Mouse (Mus musculus) lung, embryonic 15.5 days (tissue): ENCODE data around the gene Klk1b1. TPM values are rescaled to one million over a fixed set of nuclear protein-coding genes. Genes with fewer than 3 reads are reported as not detected.

Experiments used
- ATAC-seq: fragments of 200-750 bp; cut with Nextera tagmentation; 2 replicates; pipeline ENCODE4 v1.8.0; 2017; ENCODE audit warnings: moderate number of reproducible peaks, borderline replicate concordance; ENCODE audit not compliant: low FRiP score, low TSS enrichment; ENCODE audit errors: extremely low read depth
- H3K27ac ChIP-seq: fragments of 300-500 bp; sonication (generic); 2 replicates; pipeline ENCODE4 v1.5.1; 2015; ENCODE audit warnings: moderate library complexity, mild to moderate bottlenecking, inconsistent platforms
- H3K27me3 ChIP-seq: fragments of 300-500 bp; sonication (generic); 2 replicates; pipeline ENCODE4 v1.6.1; 2015; ENCODE audit warnings: inconsistent platforms
- H3K36me3 ChIP-seq: fragments of 300-500 bp; sonication (generic); 2 replicates; pipeline ENCODE4 v1.6.1; 2015; ENCODE audit warnings: inconsistent platforms
- H3K4me1 ChIP-seq: fragments of 300-500 bp; sonication (generic); 2 replicates; pipeline ENCODE4 v1.6.1; 2015; ENCODE audit warnings: inconsistent platforms
- H3K4me2 ChIP-seq: fragments of 300-500 bp; sonication (generic); 2 replicates; pipeline ENCODE4 v1.6.1; 2015; ENCODE audit warnings: inconsistent platforms, mild to moderate bottlenecking, moderate library complexity
- H3K4me3 ChIP-seq: fragments of 300-500 bp; sonication (generic); 2 replicates; pipeline ENCODE4 v1.5.1; 2015; ENCODE audit warnings: mild to moderate bottlenecking, inconsistent platforms
- H3K9ac ChIP-seq: fragments of 300-500 bp; sonication (generic); 2 replicates; pipeline ENCODE4 v1.6.1; 2015; ENCODE audit warnings: inconsistent platforms
- H3K9me3 ChIP-seq: fragments of 300-500 bp; sonication (generic); 2 replicates; pipeline ENCODE4 v1.6.1; 2016; ENCODE audit warnings: inconsistent platforms
- WGBS: fragments of 180-500 bp; shearing (Covaris S2); methylation state at CpG from one replicate; pipeline ENCODE4 v1.1.7; 2015; 5-methylcytosine and 5-hydroxymethylcytosine counted together
- polyA plus RNA-seq: library from polyadenylated mRNA; unstranded; fragments of >200 nt; fragmentation: Nextera tagmentation; extraction: Ambion mirVana; gene quantifications from 2 replicates; pipeline ENCODE4 v1.2.1, GENCODE M21; 2015

Gene Klk1b1
- polyA plus RNA-seq = not detected in 2 replicates

DNA sequence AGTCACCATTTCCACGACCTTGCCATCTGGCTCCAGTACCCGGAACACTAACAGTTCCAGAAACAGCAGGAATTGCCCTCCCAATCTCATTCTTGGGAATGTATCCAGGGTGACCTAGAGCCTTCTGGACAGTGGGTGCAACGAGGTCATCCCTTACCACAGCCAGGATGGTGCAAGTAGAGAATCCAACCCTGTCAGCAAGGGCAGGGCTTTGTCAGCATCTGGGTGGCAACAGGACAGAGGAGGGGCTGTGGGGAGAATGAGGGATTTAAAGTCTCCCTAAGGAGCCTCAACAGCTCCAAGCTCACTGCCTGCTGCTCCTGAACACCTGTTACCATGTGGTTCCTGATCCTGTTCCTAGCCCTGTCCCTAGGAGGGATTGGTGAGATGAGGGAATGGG, at the start of gene Klk1b1:
Gene Klk1b1 (plus strand): TSS at position 301 of the 400 bp plus-strand sequence.
- no peak within 1 kb of the TSS for H3K27ac ChIP-seq
- H3K4me2 ChIP-seq = no peak within 1 kb of the TSS
- no peaks in the 10 kb centered on the region for H3K27me3 ChIP-seq
- H3K4me1 ChIP-seq = no peaks in the 10 kb centered on the region
- 49% methylated on average over 3 of the region's 3 CpGs for WGBS
- H3K9me3 ChIP-seq = no peaks in the 10 kb centered on the region
- H3K4me3 ChIP-seq = no peak within 1 kb of the TSS
- no peaks in the 10 kb centered on the region for H3K36me3 ChIP-seq
- ATAC-seq = no peak
- no peak within 1 kb of the TSS for H3K9ac ChIP-seq

DNA sequence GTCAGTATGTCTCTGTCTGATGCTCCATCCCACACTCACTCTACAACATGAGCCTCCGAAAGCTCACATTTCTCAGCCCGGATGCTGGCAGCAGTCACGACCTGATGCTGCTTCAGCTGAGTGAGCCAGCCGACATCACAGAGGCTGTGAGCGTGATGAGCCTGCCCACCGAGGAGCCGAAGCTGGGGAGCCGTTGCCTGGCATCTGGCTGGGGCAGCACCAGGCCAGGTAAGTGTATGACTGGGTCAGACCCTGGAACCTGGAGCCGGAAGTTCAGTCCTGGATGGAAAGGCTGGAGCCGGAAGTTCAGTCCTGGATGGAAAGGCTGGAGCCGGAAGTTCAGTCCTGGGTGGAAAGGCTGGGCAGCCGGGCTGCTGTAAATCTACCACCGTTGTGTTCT, 48.1 kb upstream of the Klk1b1 start:
- no peaks in the 10 kb centered on the region for H3K27me3 ChIP-seq
- 73% methylated on average over 13 of the region's 13 CpGs for WGBS
- H3K4me3 ChIP-seq = no peak overlapping the region
- no peak for ATAC-seq
- H3K9ac ChIP-seq = no peak overlapping the region
- no peak overlapping the region for H3K27ac ChIP-seq
- no peaks in the 10 kb centered on the region for H3K36me3 ChIP-seq
- no peaks in the 10 kb centered on the region for H3K9me3 ChIP-seq
- no peak overlapping the region for H3K4me2 ChIP-seq
- H3K4me1 ChIP-seq = no peaks in the 10 kb centered on the region

DNA sequence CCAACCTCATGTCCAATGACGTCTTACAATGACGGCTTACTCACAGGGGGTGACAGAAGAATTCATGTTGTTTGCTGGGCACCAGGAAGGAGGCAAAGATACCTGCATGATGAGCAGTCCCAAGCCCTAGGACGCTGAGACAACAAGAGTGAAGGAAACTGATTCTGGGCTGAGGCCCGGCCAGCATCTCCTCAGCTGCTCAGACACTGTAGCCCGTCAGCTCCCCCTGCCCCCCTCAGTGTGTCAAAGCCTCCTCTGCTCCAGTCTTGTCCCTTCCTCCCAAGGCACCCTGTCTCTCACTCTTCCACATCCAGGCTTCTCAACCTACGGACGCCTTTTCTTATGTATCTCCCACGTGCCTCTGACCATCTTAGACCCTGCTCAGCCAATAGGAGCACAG, 47.7 kb upstream of the Klk1b1 start:
- Histone ChIP-seq H3K9ac (no peak overlapping the region), H3K27me3 (no peaks in the 10 kb centered on the region), H3K4me3 (no peak overlapping the region), H3K4me2 (no peak overlapping the region), H3K27ac (no peak overlapping the region), H3K4me1 (no peaks in the 10 kb centered on the region), H3K36me3 (no peaks in the 10 kb centered on the region), H3K9me3 (no peaks in the 10 kb centered on the region)
- ATAC-seq = no peak
- 65% methylated on average over 8 of the region's 8 CpGs for WGBS

DNA sequence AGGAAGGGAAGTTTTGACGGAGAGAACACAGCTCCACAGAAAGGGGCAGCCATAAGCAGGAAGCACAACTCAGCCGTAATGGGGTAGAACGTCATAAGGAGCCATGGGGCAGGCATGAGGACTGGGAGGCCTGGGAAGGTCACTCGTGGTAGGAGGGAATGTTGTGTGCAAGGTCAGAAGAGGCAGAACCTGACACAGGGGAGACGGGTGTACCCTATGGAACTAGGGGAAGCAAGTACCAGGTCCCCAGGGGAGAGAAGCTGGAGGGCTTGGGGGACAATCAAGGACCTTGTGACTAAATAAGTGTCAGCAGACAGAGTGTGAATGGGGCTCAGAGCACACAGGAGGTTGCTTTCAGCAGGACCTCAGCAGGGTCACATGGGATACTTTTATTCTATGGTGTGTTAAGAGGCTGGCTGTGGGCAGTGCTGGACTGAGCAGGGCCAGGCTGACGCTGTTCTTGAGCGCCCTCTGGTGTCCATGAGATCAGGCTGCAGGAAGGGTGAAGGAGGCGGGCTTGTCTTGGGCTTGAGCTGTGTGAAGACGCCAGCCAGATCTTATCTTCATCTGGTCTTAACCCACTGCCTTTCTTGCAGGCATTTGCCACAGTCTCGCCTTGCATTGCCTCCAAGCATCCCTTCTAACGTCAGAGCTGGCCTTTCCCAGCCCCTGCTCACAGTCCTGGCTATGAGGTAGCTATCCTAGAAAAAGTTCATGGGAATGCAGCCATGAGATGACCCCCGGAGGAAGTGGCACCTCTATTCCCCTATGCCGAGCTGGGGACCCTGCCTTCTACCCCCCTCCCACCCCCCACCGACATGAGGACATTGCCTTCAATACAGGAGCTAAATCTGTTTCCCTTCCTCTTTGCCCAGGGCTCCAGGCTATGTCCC, 46.7 kb upstream of the Klk1b1 start:
- no peak overlapping the region for H3K4me2 ChIP-seq
- WGBS = 25% methylated on average over 14 of the region's 14 CpGs
- ATAC-seq = peak; percentile 74; the same call in 1 of the 2 replicates

DNA sequence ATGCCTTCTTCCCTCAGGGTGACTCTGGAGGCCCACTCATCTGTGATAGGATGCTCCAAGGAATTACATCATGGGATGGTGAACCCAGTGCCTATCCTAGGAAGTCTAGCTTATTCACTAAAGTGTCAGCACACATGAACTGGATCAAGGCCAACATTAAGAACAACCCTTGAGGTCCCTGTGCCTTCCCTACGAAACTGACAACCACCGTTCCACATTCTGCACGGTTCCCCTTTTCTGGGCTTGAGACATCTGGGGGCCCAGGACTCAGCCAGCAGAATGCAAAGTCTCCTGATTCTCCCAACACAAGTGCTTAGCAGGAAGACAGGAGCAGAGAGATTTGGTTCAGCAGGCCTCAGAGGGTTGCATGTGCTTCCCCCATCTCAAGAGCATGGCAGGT, 46.0 kb upstream of the Klk1b1 start:
- Histone ChIP-seq H3K27me3 (no peaks in the 10 kb centered on the region), H3K4me3 (no peak overlapping the region), H3K4me2 (no peak overlapping the region), H3K4me1 (no peaks in the 10 kb centered on the region), H3K9me3 (no peaks in the 10 kb centered on the region), H3K27ac (no peak overlapping the region), H3K36me3 (no peaks in the 10 kb centered on the region), H3K9ac (no peak overlapping the region)
- WGBS = 91% methylated on average over 3 of the region's 3 CpGs
- ATAC-seq = no peak

More for the DNA sequence above, 46.7 kb upstream of the Klk1b1 start:
- Histone ChIP-seq H3K27me3 (no peaks in the 10 kb centered on the region), H3K36me3 (no peaks in the 10 kb centered on the region), H3K9ac (no peak overlapping the region), H3K4me1 (no peaks in the 10 kb centered on the region), H3K9me3 (no peaks in the 10 kb centered on the region), H3K27ac (no peak overlapping the region), H3K4me3 (no peak overlapping the region)

DNA sequence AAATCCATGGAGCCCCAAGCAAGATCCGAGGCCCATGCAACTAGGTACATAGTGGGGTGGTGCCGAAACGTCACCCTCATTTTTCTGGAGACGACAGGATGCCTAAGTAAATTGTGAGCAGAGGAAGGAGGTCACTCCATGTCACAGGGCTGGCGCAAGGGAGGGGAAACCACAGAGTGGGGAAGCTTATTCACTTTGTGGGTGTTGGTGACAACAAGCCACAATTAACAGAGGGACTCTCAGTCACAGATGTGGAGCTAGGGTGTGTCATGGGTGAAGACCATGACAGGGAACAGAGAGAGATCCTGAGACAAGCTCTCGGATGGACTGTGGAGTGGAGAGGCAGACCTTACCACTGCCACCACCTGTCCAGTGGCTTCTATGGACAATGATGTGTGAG, 45.5 kb upstream of the Klk1b1 start:
- 75% methylated on average over 6 of the region's 6 CpGs for WGBS
- H3K4me1 ChIP-seq = no peaks in the 10 kb centered on the region
- H3K4me2 ChIP-seq = no peak overlapping the region
- no peaks in the 10 kb centered on the region for H3K9me3 ChIP-seq
- no peak for ATAC-seq
- no peak overlapping the region for H3K9ac ChIP-seq
- no peaks in the 10 kb centered on the region for H3K36me3 ChIP-seq
- no peaks in the 10 kb centered on the region for H3K27me3 ChIP-seq
- H3K4me3 ChIP-seq = no peak overlapping the region
- H3K27ac ChIP-seq = no peak overlapping the region

DNA sequence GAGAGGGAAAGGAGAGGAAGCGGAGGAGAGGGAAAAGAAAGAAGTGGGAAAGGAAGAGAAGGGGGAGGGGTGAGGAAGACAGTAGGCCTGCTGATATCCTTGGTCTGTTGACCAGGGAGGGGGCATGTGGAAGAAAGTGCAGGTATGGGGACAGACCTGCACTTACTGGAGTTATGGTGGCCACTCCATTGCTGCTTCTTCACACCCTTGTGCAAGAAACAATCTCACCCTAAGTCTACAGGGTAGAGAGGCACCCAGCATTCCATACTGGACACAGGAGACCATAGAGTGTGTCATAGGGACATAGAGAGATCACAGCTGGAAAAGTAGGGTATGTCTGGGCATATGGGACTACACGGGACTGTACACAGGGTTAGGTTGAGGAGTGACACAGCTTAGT, 44.6 kb upstream of the Klk1b1 start:
- no peak for ATAC-seq
- 73% methylated on average over 2 of the region's 2 CpGs for WGBS

DNA sequence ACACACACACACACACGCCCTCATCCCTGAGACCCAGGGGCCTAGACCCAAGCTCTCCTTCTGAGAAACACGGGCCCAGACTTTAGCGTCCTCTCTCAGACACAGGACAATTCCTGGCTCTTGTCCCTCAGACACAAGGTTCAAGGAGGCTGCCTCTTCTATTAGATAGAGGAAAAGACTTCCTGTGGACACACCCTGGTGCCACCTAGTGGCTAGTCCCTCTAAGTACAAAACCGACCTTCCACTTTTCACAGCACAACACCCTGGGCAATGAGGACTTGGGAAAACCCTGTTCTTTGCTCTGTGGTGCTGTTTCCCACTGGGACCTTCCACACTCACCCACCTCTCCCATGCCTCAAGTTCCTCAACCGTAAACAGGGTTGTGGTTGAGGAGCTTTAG, 40.6 kb upstream of the Klk1b1 start:
- WGBS = 67% methylated on average over 5 of the region's 5 CpGs
- H3K27ac ChIP-seq = no peak overlapping the region
- no peak overlapping the region for H3K9ac ChIP-seq
- no peaks in the 10 kb centered on the region for H3K27me3 ChIP-seq
- H3K9me3 ChIP-seq = no peaks in the 10 kb centered on the region
- no peaks in the 10 kb centered on the region for H3K36me3 ChIP-seq
- no peaks in the 10 kb centered on the region for H3K4me1 ChIP-seq
- H3K4me3 ChIP-seq = no peak overlapping the region
- H3K4me2 ChIP-seq = no peak overlapping the region
- no peak for ATAC-seq

More for the DNA sequence above, 44.6 kb upstream of the Klk1b1 start:
- Histone ChIP-seq H3K9ac (no peak overlapping the region), H3K4me2 (no peak overlapping the region), H3K27ac (no peak overlapping the region), H3K4me1 (no peaks in the 10 kb centered on the region), H3K4me3 (no peak overlapping the region), H3K27me3 (no peaks in the 10 kb centered on the region), H3K9me3 (no peaks in the 10 kb centered on the region), H3K36me3 (no peaks in the 10 kb centered on the region)

DNA sequence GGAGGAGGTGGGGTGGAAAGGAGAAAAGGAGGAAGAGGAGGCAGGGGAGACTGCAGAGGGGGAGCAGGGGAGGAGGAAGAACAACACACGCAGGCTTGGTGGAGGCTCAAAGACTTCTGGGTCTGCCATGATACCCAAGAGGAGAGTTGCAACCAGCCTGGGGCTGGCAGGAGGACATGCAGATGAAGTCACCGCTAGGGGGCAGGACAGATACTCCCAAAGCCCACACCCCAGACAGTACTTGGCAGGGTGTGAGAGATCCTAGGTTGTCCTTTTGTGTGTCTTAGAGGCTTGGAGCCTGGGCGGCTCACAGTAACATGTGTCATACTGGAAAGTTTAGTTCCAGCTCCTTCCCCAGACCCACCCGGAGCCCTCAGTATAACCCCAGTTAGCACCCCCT, 38.0 kb upstream of the Klk1b1 start:
- Histone ChIP-seq H3K9ac (no peak overlapping the region), H3K9me3 (no peaks in the 10 kb centered on the region), H3K36me3 (no peaks in the 10 kb centered on the region), H3K4me3 (no peak overlapping the region), H3K4me2 (no peak overlapping the region), H3K27ac (no peak overlapping the region), H3K4me1 (no peaks in the 10 kb centered on the region), H3K27me3 (no peaks in the 10 kb centered on the region)
- ATAC-seq = peak; percentile 37; the same call in 1 of the 2 replicates
- WGBS = 45% methylated on average over 4 of the region's 4 CpGs

DNA sequence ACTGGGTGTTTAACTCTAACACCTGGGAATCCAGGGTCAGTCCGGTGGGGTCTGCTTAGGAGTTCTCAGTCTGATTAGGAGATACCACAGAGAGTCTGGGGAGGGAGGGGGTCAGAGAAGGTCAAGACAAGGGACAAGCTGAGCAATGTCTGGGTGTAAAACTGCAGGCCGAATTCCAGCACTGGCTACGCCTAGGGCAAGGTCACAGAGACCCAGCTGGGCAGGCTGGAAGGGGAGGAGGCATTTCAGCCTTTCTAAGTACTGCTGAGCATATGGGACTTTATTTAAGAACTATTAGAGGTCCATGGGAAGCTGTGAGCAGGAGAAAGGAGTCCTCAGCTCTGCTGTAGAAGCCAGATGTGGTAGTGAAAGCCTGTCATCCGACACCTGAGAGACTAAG, 34.2 kb upstream of the Klk1b1 start:
- 46% methylated on average over 4 of the region's 4 CpGs for WGBS
- Histone ChIP-seq H3K27me3 (no peaks in the 10 kb centered on the region), H3K4me1 (no peaks in the 10 kb centered on the region), H3K9ac (no peak overlapping the region), H3K27ac (no peak overlapping the region), H3K36me3 (no peaks in the 10 kb centered on the region), H3K4me3 (no peak overlapping the region), H3K4me2 (no peak overlapping the region), H3K9me3 (no peaks in the 10 kb centered on the region)
- ATAC-seq = no peak

DNA sequence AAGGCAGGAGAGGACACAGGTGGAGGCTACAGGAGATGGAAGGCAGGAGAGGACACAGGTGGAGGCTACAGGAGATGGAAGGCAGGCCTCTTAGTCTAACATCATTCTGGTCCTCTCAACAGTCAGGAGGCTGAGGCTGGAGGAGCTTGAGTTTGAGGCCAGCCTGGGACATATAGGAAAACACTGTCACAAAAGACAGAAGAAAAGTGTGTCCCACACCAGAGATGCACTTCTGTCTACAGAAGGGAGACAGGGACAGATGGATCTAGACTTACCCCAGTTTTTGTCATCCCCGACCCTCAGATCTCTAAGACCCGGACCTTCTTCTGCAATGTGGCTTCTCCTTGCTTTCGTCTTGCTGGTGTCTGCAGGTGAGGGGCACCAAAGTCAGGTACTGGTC, 33.1 kb upstream of the Klk1b1 start, which contains the start of gene Klk15:
Gene Klk15 (plus strand): TSS at position 301 of the 400 bp plus-strand sequence.
- 84% methylated on average over 3 of the region's 3 CpGs for WGBS
- Histone ChIP-seq H3K27me3 (no peaks in the 10 kb centered on the region), H3K27ac (no peak within 1 kb of the TSS), H3K36me3 (no peaks in the 10 kb centered on the region), H3K9me3 (no peaks in the 10 kb centered on the region), H3K4me2 (no peak within 1 kb of the TSS), H3K4me1 (no peaks in the 10 kb centered on the region), H3K4me3 (no peak within 1 kb of the TSS), H3K9ac (no peak within 1 kb of the TSS)
- no peak for ATAC-seq

DNA sequence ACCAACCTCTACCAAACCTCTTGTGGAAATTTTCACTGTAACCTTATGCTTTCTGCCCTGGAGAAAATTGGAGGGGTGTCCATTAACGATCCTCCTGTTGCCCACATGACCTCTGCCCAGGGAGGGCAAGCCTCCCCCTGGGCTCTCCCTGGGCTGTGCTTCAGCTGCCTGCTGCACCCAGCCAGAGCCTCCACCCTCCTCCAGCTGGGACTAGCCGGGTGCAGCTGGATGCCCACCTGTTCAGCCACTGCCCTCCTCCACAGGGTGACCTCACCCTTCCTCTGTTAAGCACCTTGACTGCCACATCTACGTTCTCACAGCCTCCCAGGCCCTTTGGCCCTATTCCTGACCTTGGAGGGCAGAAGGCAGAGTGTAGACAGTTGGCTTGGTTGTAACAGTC, 31.8 kb upstream of the Klk1b1 start:
- Histone ChIP-seq H3K4me1 (no peaks in the 10 kb centered on the region), H3K4me3 (no peak overlapping the region), H3K4me2 (no peak overlapping the region), H3K27me3 (no peaks in the 10 kb centered on the region), H3K9me3 (no peaks in the 10 kb centered on the region), H3K9ac (no peak overlapping the region), H3K36me3 (no peaks in the 10 kb centered on the region), H3K27ac (no peak overlapping the region)
- 60% methylated on average over 3 of the region's 3 CpGs for WGBS
- ATAC-seq = no peak
